Mouse (Mus musculus): ENCODE measurements at regions not wholly inside any gene's neighbourhood (a gene's known extent, or its start where the extent isn't known, plus 50 kb on each side); places are given as distances from the start of the nearest gene placed in this dataset.

- no peak for ATAC-seq (replicated peaks; ENCODE audit: low read depth, poor library complexity, severe bottlenecking)
These were observed 83.6 kb upstream of the Ngf start for GRCm38 (mm10) chr3:102386091-102386490.

DNA sequence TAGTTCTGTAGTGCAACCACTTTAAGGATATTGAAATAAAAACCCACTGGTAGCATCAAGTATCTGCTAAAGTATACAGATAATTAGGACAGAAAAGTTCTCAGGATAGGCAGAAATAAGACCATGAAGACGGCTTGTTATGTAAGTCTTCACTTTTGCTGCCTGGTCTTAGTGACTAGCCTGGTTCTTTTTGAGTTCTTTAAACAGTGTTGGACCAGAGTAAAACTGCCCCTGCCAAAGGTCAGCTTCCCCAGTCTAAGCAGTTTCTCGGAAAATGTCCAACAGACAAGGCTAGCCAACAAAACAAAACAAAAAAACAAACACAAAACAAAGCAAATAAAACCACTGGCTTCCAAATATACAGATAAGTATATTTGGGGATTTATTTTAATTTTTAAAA, 85.1 kb upstream of the Ngf start:
- ATAC-seq (replicated peaks; ENCODE audit: low read depth, poor library complexity, severe bottlenecking), result no peak

DNA sequence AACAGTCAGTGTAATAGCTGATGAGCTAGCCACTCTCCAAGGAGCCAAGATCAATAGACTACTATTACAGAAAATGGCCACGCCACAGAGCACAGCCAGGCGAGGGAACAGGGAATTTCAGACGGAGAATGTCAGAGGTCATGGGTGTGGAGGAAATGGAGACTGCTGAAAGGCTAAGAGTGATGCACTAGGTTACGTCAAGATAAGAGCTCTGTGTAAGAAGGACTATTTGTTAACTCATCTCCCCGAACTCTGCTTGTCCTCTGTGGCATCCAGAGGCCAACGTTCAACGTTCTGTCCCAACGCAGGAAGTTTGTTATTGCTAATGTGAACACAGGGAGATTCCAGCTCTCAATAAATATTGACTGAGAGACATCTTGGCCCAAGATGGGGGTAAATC, 86.0 kb upstream of the Ngf start:
- no peak for ATAC-seq (replicated peaks; ENCODE audit: low read depth, poor library complexity, severe bottlenecking)

- ATAC-seq (replicated peaks; ENCODE audit: low read depth, poor library complexity, severe bottlenecking), result no peak
These were observed 88.0 kb upstream of the Ngf start for GRCm38 (mm10) chr3:102381683-102382082.

GRCm38 (mm10) chr3:102374381-102375060, 95.2 kb upstream of the Ngf start:
- no peak for ATAC-seq (replicated peaks; ENCODE audit: low read depth, poor library complexity, severe bottlenecking)

DNA sequence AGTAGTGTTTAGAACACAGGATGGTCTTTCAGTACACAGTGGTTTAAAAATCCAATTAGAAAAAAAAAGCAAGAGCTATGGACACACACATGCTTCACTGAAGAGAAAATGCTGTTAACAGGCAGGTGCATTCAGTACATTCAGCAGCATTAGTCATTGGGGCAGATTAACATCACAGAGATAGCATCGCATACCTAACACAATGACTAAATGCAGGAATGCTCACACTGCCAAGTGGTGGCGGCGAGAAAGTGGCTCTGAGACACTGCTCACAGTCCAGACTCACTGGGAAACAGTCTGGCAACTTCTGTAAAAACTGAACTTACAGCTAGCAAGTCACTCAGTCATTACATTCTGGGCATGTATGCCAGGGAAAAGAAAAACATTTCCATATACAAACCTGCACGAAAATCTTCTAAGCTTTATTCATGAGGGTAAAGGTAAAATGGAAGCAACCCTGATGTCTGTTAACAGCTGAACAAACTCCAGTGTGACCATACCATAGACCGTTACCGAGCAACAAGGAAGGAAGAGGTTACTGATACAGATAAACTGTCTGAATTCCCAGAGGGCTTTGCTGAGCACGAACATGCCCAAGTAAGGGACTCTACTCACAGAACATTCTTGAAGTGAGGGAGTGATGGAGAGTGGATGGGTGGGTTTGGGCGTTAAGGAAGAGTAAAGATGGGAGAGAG, 97.4 kb upstream of the Ngf start:
- no peak for ATAC-seq (replicated peaks; ENCODE audit: low read depth, poor library complexity, severe bottlenecking)

DNA sequence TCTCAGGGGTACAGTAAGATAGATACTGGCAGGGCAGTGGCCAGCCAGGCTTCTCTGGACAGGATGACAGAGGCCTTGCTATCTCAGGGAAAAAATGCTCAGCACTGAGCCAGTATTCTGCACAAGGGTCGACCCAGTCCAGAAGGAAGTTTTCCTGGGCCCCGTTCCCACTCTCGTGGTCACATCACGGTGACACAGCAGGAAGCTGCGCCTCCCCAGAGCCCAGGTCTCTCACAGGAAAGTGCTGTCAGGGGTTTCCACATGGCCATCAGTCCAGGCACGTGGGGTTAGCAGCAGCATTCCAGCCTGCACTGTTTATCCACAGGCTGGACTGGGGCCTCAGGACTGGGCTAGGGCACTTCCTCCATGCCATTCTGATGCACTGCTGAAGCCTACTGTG, 103.5 kb upstream of the Ngf start:
- no peak for ATAC-seq (replicated peaks; ENCODE audit: low read depth, poor library complexity, severe bottlenecking)

GRCm38 (mm10) chr3:102364326-102364935, 105.3 kb upstream of the Ngf start:
- ATAC-seq (replicated peaks; ENCODE audit: low read depth, poor library complexity, severe bottlenecking), result no peak

GRCm38 (mm10) chr3:102360732-102361280, 108.9 kb upstream of the Ngf start:
- ATAC-seq (replicated peaks; ENCODE audit: low read depth, poor library complexity, severe bottlenecking), result no peak

- no peak for ATAC-seq (replicated peaks; ENCODE audit: low read depth, poor library complexity, severe bottlenecking)
These were observed 110.9 kb upstream of the Ngf start for GRCm38 (mm10) chr3:102358801-102359200.

GRCm38 (mm10) chr3:102357062-102357610, 112.6 kb upstream of the Ngf start:
- ATAC-seq (replicated peaks; ENCODE audit: low read depth, poor library complexity, severe bottlenecking), result no peak

GRCm38 (mm10) chr3:102355352-102355751, 114.4 kb upstream of the Ngf start:
- no peak for ATAC-seq (replicated peaks; ENCODE audit: low read depth, poor library complexity, severe bottlenecking)

DNA sequence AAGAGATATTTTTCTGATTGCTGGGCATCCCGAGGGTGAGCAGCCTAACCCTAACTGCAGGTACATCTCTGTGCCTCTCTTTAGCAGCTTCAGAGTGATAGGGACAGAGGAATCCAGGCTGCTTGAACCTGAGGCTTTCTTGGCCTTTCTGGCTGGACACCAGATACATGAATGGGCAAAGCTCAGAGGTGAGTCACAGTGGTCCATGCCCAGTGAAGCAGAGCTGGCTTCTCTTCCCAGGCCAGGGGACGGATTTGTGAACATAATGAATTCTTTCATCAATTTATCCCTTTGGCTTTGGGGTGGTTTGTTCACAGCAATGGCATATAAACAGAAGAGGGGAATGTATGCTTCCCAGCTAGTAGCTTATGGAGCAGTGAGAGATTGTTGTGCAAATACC, 114.9 kb upstream of the Ngf start:
- no peak for ATAC-seq (replicated peaks; ENCODE audit: low read depth, poor library complexity, severe bottlenecking)

DNA sequence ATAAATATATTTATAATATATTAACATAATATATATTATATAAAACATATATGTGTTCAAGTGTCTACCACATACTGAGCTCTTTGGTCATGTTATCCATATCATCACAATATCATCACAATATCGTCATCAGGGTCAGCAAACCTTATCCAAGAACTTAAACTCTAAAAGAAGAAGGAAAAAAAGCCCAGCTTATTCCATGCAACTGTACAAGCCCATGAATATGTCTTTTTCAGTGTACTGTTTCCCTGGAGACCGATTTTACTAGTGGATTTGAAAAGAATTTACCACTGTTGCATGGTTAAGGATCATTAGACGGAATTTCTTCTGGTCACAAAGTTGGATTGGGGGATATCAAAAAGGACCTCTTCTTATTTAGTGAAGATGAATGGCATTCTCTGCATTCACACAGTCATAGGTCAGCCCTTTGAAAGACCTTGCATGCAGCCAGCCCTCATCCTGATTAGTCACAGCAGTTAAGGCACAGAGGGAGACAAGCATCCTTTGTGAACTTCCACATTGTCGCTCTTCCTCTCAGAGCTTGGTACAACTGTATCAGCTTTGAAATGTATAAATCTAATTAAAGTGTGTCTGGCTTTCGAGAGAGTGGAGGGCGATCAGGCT, 116.3 kb upstream of the Ngf start:
- no peak for ATAC-seq (replicated peaks; ENCODE audit: low read depth, poor library complexity, severe bottlenecking)

DNA sequence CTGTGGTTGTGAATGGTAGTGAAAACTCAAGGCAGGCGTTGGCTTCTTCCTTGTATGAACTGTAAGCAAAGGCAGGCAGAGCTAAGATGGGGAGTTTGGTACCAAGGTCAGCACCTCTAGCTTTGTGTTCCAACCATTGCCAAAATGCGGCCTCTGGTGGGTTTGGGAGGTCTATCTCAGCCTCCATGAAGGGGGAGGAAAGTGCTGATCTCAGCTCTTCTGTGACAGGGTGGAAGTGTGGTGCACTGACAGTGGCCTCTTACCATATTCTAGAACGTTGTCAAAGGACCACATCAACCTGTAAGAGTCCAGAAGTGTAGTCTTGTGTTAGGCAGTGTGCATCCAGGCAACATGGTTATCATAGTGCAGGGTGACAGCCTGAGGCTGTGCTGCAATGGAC, 123.6 kb upstream of the Ngf start:
- ATAC-seq (replicated peaks; ENCODE audit: low read depth, poor library complexity, severe bottlenecking), result no peak

DNA sequence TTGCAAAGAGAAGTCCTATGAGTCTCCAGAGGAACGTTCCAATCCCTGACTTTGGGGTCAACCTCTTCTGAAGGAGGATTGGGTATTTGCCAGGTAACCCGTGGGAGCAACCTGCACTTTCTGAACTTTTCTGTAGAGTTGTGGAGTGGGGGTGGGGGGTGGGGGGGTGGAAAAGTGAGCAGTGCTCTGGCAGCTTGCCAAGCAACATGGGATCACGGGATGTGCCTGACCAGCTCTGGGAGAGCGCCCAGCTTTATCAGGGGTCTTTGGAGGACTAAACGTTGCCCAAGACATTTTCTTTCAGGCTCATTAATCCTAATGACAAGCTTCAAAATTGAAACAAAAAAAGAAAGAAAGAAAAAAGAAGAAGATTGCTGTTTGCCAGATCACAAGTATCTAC, 124.4 kb upstream of the Ngf start:
- no peak for ATAC-seq (replicated peaks; ENCODE audit: low read depth, poor library complexity, severe bottlenecking)

- no peak for ATAC-seq (replicated peaks; ENCODE audit: low read depth, poor library complexity, severe bottlenecking)
These were observed 129.0 kb upstream of the Ngf start for GRCm38 (mm10) chr3:102340731-102341130.

DNA sequence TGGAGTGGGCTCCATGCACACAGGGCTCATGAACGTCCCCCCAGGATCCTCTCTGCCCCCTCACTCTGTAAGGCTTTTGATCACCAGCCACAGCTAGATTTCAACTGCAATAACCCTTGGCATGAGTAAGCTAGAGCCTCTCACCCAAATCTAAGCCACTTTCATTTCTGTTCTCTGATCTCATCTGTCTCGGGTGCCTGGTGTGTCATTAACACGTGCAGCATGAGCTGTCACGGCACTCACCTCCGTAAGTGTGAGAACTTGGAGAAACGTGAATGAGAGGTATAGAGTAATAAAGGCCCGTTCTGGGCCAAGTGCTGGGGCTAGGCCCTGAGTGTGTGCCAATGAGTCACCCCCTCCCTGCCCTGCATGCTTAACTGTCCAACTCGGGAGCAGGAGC, 131.8 kb upstream of the Ngf start:
- no peak for ATAC-seq (replicated peaks; ENCODE audit: low read depth, poor library complexity, severe bottlenecking)

DNA sequence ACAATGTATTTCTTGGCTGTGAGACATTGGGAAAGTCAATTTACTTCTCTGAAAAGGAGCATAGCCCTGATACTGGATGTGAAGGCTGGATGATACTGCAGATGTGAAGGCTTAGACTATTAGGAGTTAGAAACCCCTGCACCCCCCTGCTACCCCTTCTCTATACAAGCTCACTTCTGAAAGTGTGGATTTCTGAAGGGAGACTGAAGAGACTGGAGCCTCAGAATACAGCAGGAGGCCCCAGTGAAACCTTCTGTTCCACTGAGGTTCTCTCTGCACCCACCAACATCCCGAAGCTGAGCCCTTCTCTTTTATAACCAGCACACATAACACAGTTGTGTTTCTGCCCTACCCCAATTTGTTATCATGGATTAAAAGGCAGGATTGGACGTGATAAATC, 131.7 kb upstream of the Vangl1 start:
- ATAC-seq (replicated peaks; ENCODE audit: low read depth, poor library complexity, severe bottlenecking), result no peak

DNA sequence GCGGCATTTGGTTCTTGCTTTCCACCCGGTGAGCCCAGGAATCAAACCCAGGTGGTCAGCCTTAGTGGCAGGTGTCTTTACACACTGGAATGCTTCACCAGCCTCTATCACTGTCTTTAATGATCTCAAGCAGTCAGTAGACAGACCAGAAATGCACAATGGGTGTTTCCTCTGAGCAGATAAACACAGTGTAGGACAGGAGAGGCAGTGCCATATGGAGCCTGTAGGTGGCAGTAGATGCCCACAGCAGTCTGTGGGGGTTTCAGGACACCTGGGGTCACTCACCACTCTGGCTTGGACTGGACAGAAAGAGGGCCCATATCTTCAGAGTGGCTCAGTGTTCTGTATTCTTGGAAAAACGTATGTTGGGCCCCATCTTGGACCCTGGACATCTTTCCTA, 130.7 kb upstream of the Vangl1 start:
- peak; percentile 58; the same call in 1 of the 2 replicates for ATAC-seq (replicated peaks; ENCODE audit: low read depth, poor library complexity, severe bottlenecking)

DNA sequence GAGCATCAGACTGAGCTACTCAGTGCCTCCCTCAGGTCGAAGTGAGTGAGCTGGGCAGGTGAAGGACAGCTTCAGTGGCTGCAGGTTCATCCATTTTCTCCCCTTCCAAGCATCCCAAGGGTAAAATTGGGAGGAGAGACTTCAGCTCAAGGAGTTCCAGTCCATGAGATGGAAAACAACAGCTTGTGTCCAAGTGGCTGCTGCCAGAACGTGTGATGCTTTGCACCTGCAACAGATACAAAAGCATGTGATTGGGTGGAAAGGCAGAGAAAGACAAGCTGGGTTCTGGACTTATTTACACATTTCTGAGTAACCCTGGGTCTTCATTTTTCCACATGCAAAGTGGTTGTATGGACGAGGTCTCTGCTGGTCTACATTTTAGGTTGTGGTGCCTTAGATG, 127.7 kb upstream of the Vangl1 start:
- no peak for ATAC-seq (replicated peaks; ENCODE audit: low read depth, poor library complexity, severe bottlenecking)

All from common myeloid progenitor, adult 5-6 weeks (primary cell).